Mouse (Mus musculus) ovary, postnatal 14 days (tissue): ENCODE results near the gene Pla2g1b.

Source experiments
- DNase-seq: peaks from one replicate; pipeline ENCODE4 v3.0.0; 2022; ENCODE audit warnings: low spot score

Gene Pla2g1b

DNA sequence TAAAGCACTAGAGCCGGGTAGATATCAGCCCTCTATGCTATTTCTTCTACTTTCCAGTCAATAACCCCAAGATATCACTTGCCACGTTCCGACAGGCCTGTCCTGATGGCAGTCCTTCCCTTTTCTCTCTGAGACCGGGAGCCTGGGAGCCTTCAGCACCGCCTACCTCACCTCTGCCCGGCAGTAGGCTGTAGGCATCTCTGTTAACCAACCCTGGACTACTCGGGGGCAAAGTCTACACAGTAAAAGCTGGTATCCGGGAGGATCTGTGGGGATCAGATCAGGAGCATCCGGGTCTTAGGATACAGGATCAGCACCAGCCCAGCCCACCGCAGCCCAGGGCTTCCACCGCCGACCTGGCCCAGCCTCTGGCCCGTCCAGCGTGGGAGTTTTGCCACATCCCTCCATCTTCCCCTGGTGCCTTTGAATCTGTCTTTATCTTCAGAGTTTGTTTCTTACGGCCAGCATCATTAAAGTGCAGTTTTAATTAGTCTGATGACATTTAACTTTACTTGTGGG, 57.0 kb downstream of the Pla2g1b start:
- DNase-seq, result no peak

DNA sequence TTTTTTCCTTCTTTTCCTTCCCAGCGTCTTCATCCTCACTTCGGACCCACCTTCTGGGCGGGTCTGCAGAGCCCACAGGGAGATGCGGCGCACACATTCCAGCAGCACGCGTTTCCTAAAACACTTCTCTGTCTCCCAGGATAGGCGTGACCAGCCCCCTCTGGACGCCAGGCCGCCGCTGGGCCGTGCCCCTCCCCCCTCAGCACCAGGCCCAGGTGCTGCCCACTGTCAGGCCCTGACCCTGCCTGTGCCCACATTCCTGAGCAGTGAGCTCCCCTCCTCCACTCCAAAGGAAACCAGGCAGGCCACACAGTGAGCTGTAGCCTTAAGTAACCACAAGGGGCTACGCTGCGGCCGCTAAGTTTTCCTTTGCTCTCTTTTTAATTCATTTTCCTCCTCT, 57.9 kb downstream of the Pla2g1b start:
- DNase-seq, result no peak
